In genomic region chr13:62908163-62908559, GRCm38 (mm10) we compare ENCODE assay signal across 9 mouse cellular contexts. TPM values are rescaled to one million over a fixed set of nuclear protein-coding genes. Genes with fewer than 3 reads are reported as not detected.
DNase-seq lines count a peak whose midpoint lies in the region; ATAC-seq and TF ChIP-seq lines count a peak whose summit lies in the region.
"Had no signal": no experiment of that assay in that cellular context is flagged by ENCODE, and none has a peak within 500 bp of the region (broad histone marks: within the 10 kb centered on the region; RNA-seq: fewer than 3 reads in every experiment).

No protein-coding gene starts in this region.

- H3K36me3 ChIP-seq in midbrain, embryonic 11.5 days (ENCODE audit: control insufficient read depth, insufficient read depth, low read length) = no peaks in the 10 kb centered on the region
- no peaks in the 10 kb centered on the region for H3K36me3 ChIP-seq in midbrain, embryonic 13.5 days
- H3K36me3 ChIP-seq in hindbrain, postnatal 0 days (ENCODE audit: insufficient read depth, low read length) = no peaks in the 10 kb centered on the region
- H3K36me3 ChIP-seq in liver, embryonic 14.5 days (replicated peaks; ENCODE audit: control insufficient read depth, insufficient read depth, low read depth) = no peaks in the 10 kb centered on the region
- H3K36me3 ChIP-seq in stomach, embryonic 14.5 days (ENCODE audit: control insufficient read depth, insufficient read depth, low read length) = no peaks in the 10 kb centered on the region
- H3K36me3 ChIP-seq: G1E had no signal

- H3K4me2 ChIP-seq in midbrain, embryonic 11.5 days = no peak overlapping the region
- H3K4me2 ChIP-seq in midbrain, embryonic 13.5 days (replicated peaks) = no peak overlapping the region
- H3K4me2 ChIP-seq in hindbrain, postnatal 0 days (ENCODE audit: low read depth, low read length) = 0 out of 2 replicates have a peak overlapping the region, but pooled peaks have one; percentile 5
- no peak overlapping the region for H3K4me2 ChIP-seq in liver, embryonic 14.5 days (ENCODE audit: low read depth)
- no peak overlapping the region for H3K4me2 ChIP-seq in stomach, embryonic 14.5 days (replicated peaks; ENCODE audit: low read depth, low read length)

- intact Hi-C loops in left cerebral cortex, postnatal 36 days (cut with DNase I) = no loop called here

- peak; percentile 69; the same call in 1 of the 2 replicates for ATAC-seq in midbrain, embryonic 11.5 days (ENCODE audit: low FRiP score)
- no peak for ATAC-seq in midbrain, embryonic 13.5 days
- ATAC-seq in hindbrain, postnatal 0 days = no peak
- ATAC-seq in liver, embryonic 14.5 days (ENCODE audit: insufficient read depth) = peak; percentile 40
- ATAC-seq in stomach, embryonic 14.5 days (ENCODE audit: insufficient number of reproducible peaks, insufficient read depth, low FRiP score, low read depth) = peak; percentile 80
- no peak for ATAC-seq in megakaryocyte-erythroid progenitor cell, adult 5-6 weeks (replicated peaks; ENCODE audit: low FRiP score, low TSS enrichment, poor library complexity, severe bottlenecking)

- H3K4me3 ChIP-seq in midbrain, embryonic 11.5 days (ENCODE audit: low read depth, low read length) = no peak overlapping the region
- no peak overlapping the region for H3K4me3 ChIP-seq in midbrain, embryonic 13.5 days (replicated peaks)
- no peak overlapping the region for H3K4me3 ChIP-seq in hindbrain, postnatal 0 days (ENCODE audit: low read length)
- no peak overlapping the region for H3K4me3 ChIP-seq in liver, embryonic 14.5 days (ENCODE audit: insufficient read depth in 1 of 2, low read depth in 2 of 2, low read length in 2 of 2)
- H3K4me3 ChIP-seq in stomach, embryonic 14.5 days (ENCODE audit: low read depth, low read length) = no peak overlapping the region

- H3K27me3 ChIP-seq in midbrain, embryonic 11.5 days (ENCODE audit: control insufficient read depth, insufficient read depth, low read length) = no peaks in the 10 kb centered on the region
- H3K27me3 ChIP-seq in midbrain, embryonic 13.5 days = no peaks in the 10 kb centered on the region
- no peaks in the 10 kb centered on the region for H3K27me3 ChIP-seq in hindbrain, postnatal 0 days (ENCODE audit: insufficient read depth, low read length)
- H3K27me3 ChIP-seq in liver, embryonic 14.5 days (ENCODE audit: control insufficient read depth, insufficient read depth, low read length) = no peaks in the 10 kb centered on the region
- H3K27me3 ChIP-seq in stomach, embryonic 14.5 days (ENCODE audit: control insufficient read depth, insufficient read depth, low read length) = no peaks in the 10 kb centered on the region

- no peak overlapping the region for H3K9ac ChIP-seq in midbrain, embryonic 11.5 days (ENCODE audit: low read length)
- no peak overlapping the region for H3K9ac ChIP-seq in midbrain, embryonic 13.5 days (replicated peaks)
- no peak overlapping the region for H3K9ac ChIP-seq in hindbrain, postnatal 0 days (replicated peaks; ENCODE audit: low read length)
- H3K9ac ChIP-seq in liver, embryonic 14.5 days (replicated peaks) = no peak overlapping the region
- no peak overlapping the region for H3K9ac ChIP-seq in stomach, embryonic 14.5 days (replicated peaks; ENCODE audit: low read depth, low read length)

- TF ChIP-seq CTCF in hindbrain, postnatal 0 days (IDR thresholded peaks at IDR 0.05; ENCODE audit: low read depth) = no peak
- no peak for TF ChIP-seq CTCF in liver, embryonic 14.5 days (IDR thresholded peaks at IDR 0.05; ENCODE audit: low read depth)

- H3K27ac ChIP-seq in midbrain, embryonic 11.5 days (ENCODE audit: low read depth, low read length) = no peak overlapping the region
- no peak overlapping the region for H3K27ac ChIP-seq in midbrain, embryonic 13.5 days
- H3K27ac ChIP-seq in hindbrain, postnatal 0 days = no peak overlapping the region
- no peak overlapping the region for H3K27ac ChIP-seq in liver, embryonic 14.5 days
- H3K27ac ChIP-seq in stomach, embryonic 14.5 days (ENCODE audit: low read length) = peak overlapping the region; percentile 21; the same call in 1 of the 2 replicates

- 0 out of 2 replicates have a peak, but pooled peaks cover 4% of the 10 kb centered on the region for H3K4me1 ChIP-seq in midbrain, embryonic 11.5 days (ENCODE audit: control insufficient read depth, insufficient read depth, low read length)
- H3K4me1 ChIP-seq in midbrain, embryonic 13.5 days (replicated peaks) = peaks cover 7% of the 10 kb centered on the region; the same call in 1 of the 2 replicates
- H3K4me1 ChIP-seq in hindbrain, postnatal 0 days (ENCODE audit: insufficient read depth, low read length) = no peaks in the 10 kb centered on the region
- peaks cover 33 to 44% of the 10 kb centered on the region in 2 experiments for H3K4me1 ChIP-seq in liver, embryonic 14.5 days (replicated peaks; ENCODE audit: control insufficient read depth in 2 of 2, insufficient read depth in 2 of 2, low read length in 1 of 2)
- peaks cover 9% of the 10 kb centered on the region; the same call in 1 of the 2 replicates for H3K4me1 ChIP-seq in stomach, embryonic 14.5 days (ENCODE audit: control insufficient read depth, insufficient read depth, low read length)

- TF ChIP-seq EP300 in liver, embryonic 14.5 days (IDR thresholded peaks at IDR 0.05; ENCODE audit: low read depth) = no peak

- DNase-seq in midbrain, embryonic 11.5 days (ENCODE audit: low spot score, missing footprints) = peak; percentile 84
- DNase-seq in hindbrain, postnatal 0 days (ENCODE audit: low spot score) = no peak
- peak in 2 of 3 experiments; percentile 16 to 25 for DNase-seq in liver, embryonic 14.5 days (ENCODE audit: low read depth in 3 of 3, low spot score in 3 of 3)
- no peak for DNase-seq in left cerebral cortex, postnatal 36 days (ENCODE audit: low spot score in 2 of 2)
- no peak for DNase-seq in right cerebral cortex, postnatal 25 days

- no peaks in the 10 kb centered on the region for H3K9me3 ChIP-seq in midbrain, embryonic 11.5 days (ENCODE audit: control insufficient read depth, low read length)
- no peaks in the 10 kb centered on the region for H3K9me3 ChIP-seq in midbrain, embryonic 13.5 days
- H3K9me3 ChIP-seq in hindbrain, postnatal 0 days (ENCODE audit: low read length) = no peaks in the 10 kb centered on the region
- no peaks in the 10 kb centered on the region for H3K9me3 ChIP-seq in liver, embryonic 14.5 days (ENCODE audit: control insufficient read depth, low read length)
- H3K9me3 ChIP-seq in stomach, embryonic 14.5 days (ENCODE audit: control insufficient read depth, low read depth, low read length) = no peaks in the 10 kb centered on the region
- H3K9me3 ChIP-seq: G1E had no signal

- WGBS in midbrain, embryonic 11.5 days = 43% methylated on average over 8 of the region's 8 CpGs
- WGBS in midbrain, embryonic 13.5 days = 48% methylated on average over 8 of the region's 8 CpGs
- WGBS in hindbrain, postnatal 0 days = 42% methylated on average over 8 of the region's 8 CpGs
- 63% methylated on average over 8 of the region's 8 CpGs for WGBS in liver, embryonic 14.5 days (ENCODE audit: insufficient replicate concordance)
- 21% methylated on average over 8 of the region's 8 CpGs for WGBS in stomach, embryonic 14.5 days

RNA-seq across cellular contexts. Expression of gene Fbp1, which starts 20.1 kb away (rescaled TPM):
- polyA plus RNA-seq in midbrain, embryonic 11.5 days (2014; fragmentation: Nextera tagmentation; extraction: Ambion mirVana) = not detected in 2 replicates
- polyA plus RNA-seq in midbrain, embryonic 13.5 days (2015; fragmentation: Nextera tagmentation; extraction: Ambion mirVana) = not detected in 2 replicates
- total RNA-seq in hindbrain, postnatal 0 days (2014; rRNA removed) = 2.1 TPM in 1 of 2 replicates, not detected in the other
- 0.50 and 0.78 TPM in 2 replicates for polyA plus RNA-seq in hindbrain, postnatal 0 days (2015; fragmentation: Nextera tagmentation; extraction: Ambion mirVana)
- 0.68 and 1.2 TPM in 2 replicates for polyA plus RNA-seq in liver, embryonic 14.5 days (2012; rRNA removed)
- 2.1 and 4.5 TPM in 2 replicates for polyA plus RNA-seq in liver, embryonic 14.5 days (2014; fragmentation: Nextera tagmentation; extraction: Ambion mirVana)
- 0.55 and 1.2 TPM in 2 replicates for polyA plus RNA-seq in stomach, embryonic 14.5 days (2014; fragmentation: Nextera tagmentation; extraction: Ambion mirVana)
- not detected in 2 replicates for total RNA-seq in megakaryocyte-erythroid progenitor cell, adult 5-6 weeks (2014; fragmentation: Nextera tagmentation)
- 0.70 TPM in 1 of 2 replicates, not detected in the other for total RNA-seq in megakaryocyte-erythroid progenitor cell, adult 5-6 weeks (2017)
- under 1 TPM; 0.79 TPM for total RNA-seq in left cerebral cortex, postnatal 36 days (2021)
- total RNA-seq: G1E had no signal
- polyA plus RNA-seq: G1E had no signal

RNA-seq across cellular contexts. Expression of gene Fbp2, which starts 49.9 kb away (rescaled TPM):
- polyA plus RNA-seq in midbrain, embryonic 11.5 days (2014; fragmentation: Nextera tagmentation; extraction: Ambion mirVana) = 0.12 and 0.15 TPM in 2 replicates
- polyA plus RNA-seq in midbrain, embryonic 13.5 days (2015; fragmentation: Nextera tagmentation; extraction: Ambion mirVana) = 0.44 TPM in 1 of 2 replicates, not detected in the other
- 0.50 and 0.78 TPM in 2 replicates for total RNA-seq in hindbrain, postnatal 0 days (2014; rRNA removed)
- polyA plus RNA-seq in hindbrain, postnatal 0 days (2015; fragmentation: Nextera tagmentation; extraction: Ambion mirVana) = 1.1 TPM in 2 replicates
- polyA plus RNA-seq in liver, embryonic 14.5 days (2012; rRNA removed) = 0.02 and 0.11 TPM in 2 replicates
- polyA plus RNA-seq in liver, embryonic 14.5 days (2014; fragmentation: Nextera tagmentation; extraction: Ambion mirVana) = not detected in 2 replicates
- polyA plus RNA-seq in stomach, embryonic 14.5 days (2014; fragmentation: Nextera tagmentation; extraction: Ambion mirVana) = 35.2 and 35.3 TPM in 2 replicates
- total RNA-seq in megakaryocyte-erythroid progenitor cell, adult 5-6 weeks (2014; fragmentation: Nextera tagmentation) = not detected in 2 replicates
- total RNA-seq in megakaryocyte-erythroid progenitor cell, adult 5-6 weeks (2017) = not detected in 2 replicates
- not detected for total RNA-seq in left cerebral cortex, postnatal 36 days (2021)
- total RNA-seq: G1E had no signal
- polyA plus RNA-seq: G1E had no signal

RNA-seq across cellular contexts. Expression of gene 2010111I01Rik, which starts 56.5 kb away (rescaled TPM):
- polyA plus RNA-seq in midbrain, embryonic 11.5 days (2014; fragmentation: Nextera tagmentation; extraction: Ambion mirVana) = 31.8 and 34.4 TPM in 2 replicates
- polyA plus RNA-seq in midbrain, embryonic 13.5 days (2015; fragmentation: Nextera tagmentation; extraction: Ambion mirVana) = 28.4 and 28.6 TPM in 2 replicates
- total RNA-seq in hindbrain, postnatal 0 days (2014; rRNA removed) = 29.8 and 35.3 TPM in 2 replicates
- polyA plus RNA-seq in hindbrain, postnatal 0 days (2015; fragmentation: Nextera tagmentation; extraction: Ambion mirVana) = 15.9 and 18.6 TPM in 2 replicates
- 7.7 and 10.7 TPM in 2 replicates for polyA plus RNA-seq in liver, embryonic 14.5 days (2012; rRNA removed)
- polyA plus RNA-seq in liver, embryonic 14.5 days (2014; fragmentation: Nextera tagmentation; extraction: Ambion mirVana) = 13.6 and 15.7 TPM in 2 replicates
- 140 TPM in 2 replicates for polyA plus RNA-seq in stomach, embryonic 14.5 days (2014; fragmentation: Nextera tagmentation; extraction: Ambion mirVana)
- total RNA-seq in megakaryocyte-erythroid progenitor cell, adult 5-6 weeks (2014; fragmentation: Nextera tagmentation) = 50.7 and 58.4 TPM in 2 replicates
- 32.7 and 49.9 TPM in 2 replicates for total RNA-seq in megakaryocyte-erythroid progenitor cell, adult 5-6 weeks (2017)
- 100 to 1,000 TPM in 1 of 2 experiments, 10 to 100 TPM in 1; 93.2 to 121 TPM for total RNA-seq in left cerebral cortex, postnatal 36 days (2021)

Comparison
In these comparisons a context has a peak if more than half of its experiments do, and no peak if none do; other contexts are left out.
1. ATAC-seq: peak in midbrain, embryonic 11.5 days (single experiment), liver, embryonic 14.5 days (single experiment) and stomach, embryonic 14.5 days (single experiment); none in midbrain, embryonic 13.5 days (single experiment), hindbrain, postnatal 0 days (single experiment) and megakaryocyte-erythroid progenitor cell, adult 5-6 weeks (single experiment).
2. DNase-seq: peak in midbrain, embryonic 11.5 days (single experiment) and liver, embryonic 14.5 days (2 of 3); none in hindbrain, postnatal 0 days (single experiment), left cerebral cortex, postnatal 36 days (0 of 2) and right cerebral cortex, postnatal 25 days (single experiment).
3. RNA of gene Fbp2, which starts 49.9 kb away (polyA plus RNA-seq): 35.2 to 35.3 TPM in stomach, embryonic 14.5 days; 1.1 TPM in hindbrain, postnatal 0 days, 0.12 to 0.15 TPM in midbrain, embryonic 11.5 days, 0.44 TPM in midbrain, embryonic 13.5 days and 0.02 to 0.11 TPM in liver, embryonic 14.5 days; every median in the first group is over 10 times any median in the second.